Mouse (Mus musculus) intestine, embryonic 15.5 days (tissue): ENCODE measurements around the gene Ccsap. TPM values are rescaled to one million over a fixed set of nuclear protein-coding genes. Genes with fewer than 3 reads are reported as not detected.

Source experiments
- ATAC-seq: fragments of 200-750 bp; cut with Nextera tagmentation; 2 replicates; pipeline ENCODE4 v1.8.0; 2017; ENCODE audit warnings: moderate TSS enrichment, moderate library complexity
- H3K27ac ChIP-seq: fragments of 300-500 bp; sonication (generic); 2 replicates; pipeline ENCODE4 v1.5.1; 2015; ENCODE audit warnings: mild to moderate bottlenecking, inconsistent platforms
- H3K27me3 ChIP-seq: fragments of 300-500 bp; sonication (generic); replicated peaks from 2 replicates; pipeline ENCODE4 v1.6.1; 2015; ENCODE audit warnings: inconsistent platforms
- H3K36me3 ChIP-seq: fragments of 300-500 bp; sonication (generic); 2 replicates; pipeline ENCODE4 v1.6.1; 2015; ENCODE audit warnings: inconsistent platforms
- H3K4me1 ChIP-seq: fragments of 300-500 bp; sonication (generic); replicated peaks from 2 replicates; pipeline ENCODE4 v1.6.1; 2015; ENCODE audit warnings: inconsistent platforms
- H3K4me2 ChIP-seq: fragments of 300-500 bp; sonication (generic); replicated peaks from 2 replicates; pipeline ENCODE4 v1.6.1; 2015; ENCODE audit warnings: mild to moderate bottlenecking, inconsistent platforms
- H3K4me3 ChIP-seq: fragments of 300-500 bp; sonication (generic); replicated peaks from 2 replicates; pipeline ENCODE4 v1.5.1; 2015; ENCODE audit warnings: inconsistent platforms
- H3K9ac ChIP-seq: fragments of 300-500 bp; sonication (generic); 2 replicates; pipeline ENCODE4 v1.6.1; 2015; ENCODE audit warnings: inconsistent platforms
- H3K9me3 ChIP-seq: fragments of 300-500 bp; sonication (generic); 2 replicates; pipeline ENCODE4 v1.6.1; 2016; ENCODE audit warnings: inconsistent platforms
- WGBS: fragments of 180-500 bp; shearing (Covaris S2); methylation state at CpG from one replicate; pipeline ENCODE4 v1.1.7; 2015; 5-methylcytosine and 5-hydroxymethylcytosine counted together
- polyA plus RNA-seq: library from polyadenylated mRNA; unstranded; fragments of >200 nt; fragmentation: Nextera tagmentation; extraction: Ambion mirVana; gene quantifications from 2 replicates; pipeline ENCODE4 v1.2.1, GENCODE M21; 2015

Ccsap gene
- polyA plus RNA-seq, 1 experiment from 2014 or later: 3.6 TPM

GRCm38 (mm10) chr8:123892586-123893155 is 32.7 kb upstream of the Ccsap start:
- peak overlapping the region; percentile 43; the same call in 1 of the 2 replicates for H3K4me2 ChIP-seq
- WGBS: 14% methylated on average over 30 of the region's 30 CpGs

GRCm38 (mm10) chr8:123891883-123892585 is 32.0 kb upstream of the Ccsap start:
- H3K9ac ChIP-seq: no peak overlapping the region
- WGBS: 1% methylated on average over 48 of the region's 49 CpGs
- no peak overlapping the region for H3K27ac ChIP-seq
- no peak for ATAC-seq
- 0 out of 2 replicates have a peak, but pooled peaks cover 14% of the 10 kb centered on the region for H3K4me1 ChIP-seq
- H3K27me3 ChIP-seq: peaks cover 64% of the 10 kb centered on the region
- H3K4me3 ChIP-seq: peak overlapping the region; percentile 19
- peak overlapping the region; percentile 43 for H3K4me2 ChIP-seq
- H3K9me3 ChIP-seq: no peaks in the 10 kb centered on the region
- no peaks in the 10 kb centered on the region for H3K36me3 ChIP-seq

More at GRCm38 (mm10) chr8:123892586-123893155, 32.7 kb upstream of the Ccsap start:
- 0 out of 2 replicates have a peak, but pooled peaks cover 14% of the 10 kb centered on the region for H3K4me1 ChIP-seq
- H3K4me3 ChIP-seq: peak overlapping the region; percentile 19; the same call in 1 of the 2 replicates
- no peak overlapping the region for H3K9ac ChIP-seq
- no peaks in the 10 kb centered on the region for H3K9me3 ChIP-seq
- ATAC-seq: no peak
- no peak overlapping the region for H3K27ac ChIP-seq
- no peaks in the 10 kb centered on the region for H3K36me3 ChIP-seq
- H3K27me3 ChIP-seq: peaks cover 61% of the 10 kb centered on the region

- under 1% methylated on average over 11 of the region's 11 CpGs for WGBS
- Histone ChIP-seq H3K4me3 (no peak overlapping the region), H3K4me2 (peak overlapping the region; percentile 43)
Observed at GRCm38 (mm10) chr8:123891271-123891670, 31.3 kb upstream of the Ccsap start.

GRCm38 (mm10) chr8:123889797-123890196 is 29.8 kb upstream of the Ccsap start:
- ATAC-seq: no peak
- Histone ChIP-seq H3K36me3 (no peaks in the 10 kb centered on the region), H3K9ac (no peak overlapping the region), H3K4me3 (no peak overlapping the region), H3K4me2 (no peak overlapping the region), H3K9me3 (no peaks in the 10 kb centered on the region), H3K27me3 (peaks cover 50% of the 10 kb centered on the region), H3K27ac (no peak overlapping the region), H3K4me1 (peaks cover 14% of the 10 kb centered on the region; the same call in 1 of the 2 replicates)
- WGBS: 63% methylated on average over 4 of the region's 4 CpGs

More at GRCm38 (mm10) chr8:123891271-123891670, 31.3 kb upstream of the Ccsap start:
- H3K27me3 ChIP-seq: peaks cover 64% of the 10 kb centered on the region
- no peak overlapping the region for H3K27ac ChIP-seq
- H3K9ac ChIP-seq: no peak overlapping the region
- no peaks in the 10 kb centered on the region for H3K9me3 ChIP-seq
- no peaks in the 10 kb centered on the region for H3K36me3 ChIP-seq
- no peak for ATAC-seq
- 0 out of 2 replicates have a peak, but pooled peaks cover 14% of the 10 kb centered on the region for H3K4me1 ChIP-seq

GRCm38 (mm10) chr8:123887956-123888355 is 27.9 kb upstream of the Ccsap start:
- WGBS: 83% methylated on average over 2 of the region's 2 CpGs

GRCm38 (mm10) chr8:123887163-123887562 is 27.2 kb upstream of the Ccsap start:
- ATAC-seq: no peak
- peaks cover 28% of the 10 kb centered on the region for H3K27me3 ChIP-seq
- no peak overlapping the region for H3K4me2 ChIP-seq
- peaks cover 14% of the 10 kb centered on the region for H3K4me1 ChIP-seq
- H3K9ac ChIP-seq: no peak overlapping the region
- H3K27ac ChIP-seq: no peak overlapping the region
- no peak overlapping the region for H3K4me3 ChIP-seq
- no peaks in the 10 kb centered on the region for H3K9me3 ChIP-seq
- 89% methylated on average over 4 of the region's 4 CpGs for WGBS
- no peaks in the 10 kb centered on the region for H3K36me3 ChIP-seq

More at GRCm38 (mm10) chr8:123887956-123888355, 27.9 kb upstream of the Ccsap start:
- H3K4me3 ChIP-seq: no peak overlapping the region
- no peak overlapping the region for H3K4me2 ChIP-seq
- H3K4me1 ChIP-seq: peaks cover 15% of the 10 kb centered on the region
- H3K9ac ChIP-seq: no peak overlapping the region
- no peak overlapping the region for H3K27ac ChIP-seq
- no peaks in the 10 kb centered on the region for H3K9me3 ChIP-seq
- ATAC-seq: no peak
- H3K36me3 ChIP-seq: no peaks in the 10 kb centered on the region
- H3K27me3 ChIP-seq: peaks cover 36% of the 10 kb centered on the region

GRCm38 (mm10) chr8:123884721-123885565 is 24.9 kb upstream of the Ccsap start:
- Histone ChIP-seq H3K36me3 (no peaks in the 10 kb centered on the region), H3K4me1 (peaks cover 6% of the 10 kb centered on the region), H3K9me3 (no peaks in the 10 kb centered on the region), H3K4me3 (no peak overlapping the region), H3K27me3 (peaks cover 11% of the 10 kb centered on the region), H3K9ac (no peak overlapping the region), H3K4me2 (peak overlapping the region; percentile 28; the same call in 1 of the 2 replicates), H3K27ac (no peak overlapping the region)
- ATAC-seq: peak; percentile 65
- 5% methylated on average over 13 of the region's 14 CpGs for WGBS

- ATAC-seq: no peak
- H3K9me3 ChIP-seq: no peaks in the 10 kb centered on the region
- H3K4me2 ChIP-seq: no peak overlapping the region
- WGBS: 70% methylated on average over 4 of the region's 4 CpGs
- H3K36me3 ChIP-seq: no peaks in the 10 kb centered on the region
- H3K4me1 ChIP-seq: peaks cover 6% of the 10 kb centered on the region
- peaks cover 8% of the 10 kb centered on the region; the same call in 1 of the 2 replicates for H3K27me3 ChIP-seq
- H3K27ac ChIP-seq: no peak overlapping the region
- no peak overlapping the region for H3K9ac ChIP-seq
- H3K4me3 ChIP-seq: no peak overlapping the region
Observed at GRCm38 (mm10) chr8:123883094-123883493, 23.1 kb upstream of the Ccsap start.

GRCm38 (mm10) chr8:123882412-123882811 is 22.4 kb upstream of the Ccsap start:
- Histone ChIP-seq H3K27me3 (peaks cover 8% of the 10 kb centered on the region; the same call in 1 of the 2 replicates), H3K9me3 (no peaks in the 10 kb centered on the region), H3K9ac (no peak overlapping the region), H3K4me2 (no peak overlapping the region), H3K4me1 (peaks cover 6% of the 10 kb centered on the region), H3K27ac (no peak overlapping the region), H3K4me3 (no peak overlapping the region), H3K36me3 (no peaks in the 10 kb centered on the region)
- whole genome bisulfite sequencing: 54% methylated on average over 2 of the region's 2 CpGs
- no peak for ATAC-seq

- no peak overlapping the region for H3K27ac ChIP-seq
- no peak overlapping the region for H3K4me2 ChIP-seq
- 0 out of 2 replicates have a peak, but pooled peaks cover 4% of the 10 kb centered on the region for H3K27me3 ChIP-seq
- no peak for ATAC-seq
- H3K36me3 ChIP-seq: no peaks in the 10 kb centered on the region
- peaks cover 6% of the 10 kb centered on the region for H3K4me1 ChIP-seq
- no peak overlapping the region for H3K9ac ChIP-seq
- no peaks in the 10 kb centered on the region for H3K9me3 ChIP-seq
- no peak overlapping the region for H3K4me3 ChIP-seq
- WGBS: 30% methylated on average over 4 of the region's 4 CpGs
Observed at GRCm38 (mm10) chr8:123880821-123881350, 20.9 kb upstream of the Ccsap start.

GRCm38 (mm10) chr8:123880271-123880670 is 20.3 kb upstream of the Ccsap start:
- Histone ChIP-seq H3K27ac (no peak overlapping the region), H3K4me1 (peaks cover 6% of the 10 kb centered on the region), H3K9me3 (no peaks in the 10 kb centered on the region), H3K27me3 (0 out of 2 replicates have a peak, but pooled peaks cover 4% of the 10 kb centered on the region), H3K4me3 (no peak overlapping the region), H3K36me3 (no peaks in the 10 kb centered on the region), H3K9ac (no peak overlapping the region), H3K4me2 (no peak overlapping the region)
- 69% methylated on average over 10 of the region's 10 CpGs for WGBS
- no peak for ATAC-seq

- Histone ChIP-seq H3K27me3 (no peaks in the 10 kb centered on the region), H3K4me1 (no peaks in the 10 kb centered on the region), H3K9ac (no peak overlapping the region), H3K27ac (no peak overlapping the region), H3K4me2 (no peak overlapping the region), H3K36me3 (no peaks in the 10 kb centered on the region), H3K9me3 (no peaks in the 10 kb centered on the region), H3K4me3 (no peak overlapping the region)
- 35% methylated on average over 2 of the region's 2 CpGs for WGBS
- ATAC-seq: no peak
Observed at GRCm38 (mm10) chr8:123877865-123878264, 17.9 kb upstream of the Ccsap start.
